ENCODE assay signal across 17 mouse cellular contexts in genomic region chr14:48607131-48607530, GRCm38 (mm10).
"Had no signal": no experiment of that assay in that cellular context is flagged by ENCODE, and none has a peak within 500 bp of the region (broad histone marks: within the 10 kb centered on the region; RNA-seq: fewer than 3 reads in every experiment).

No protein-coding gene starts in this region.

- H3K4me2 ChIP-seq: lung, embryonic 15.5 days; midbrain, embryonic 11.5 days; midbrain, embryonic 13.5 days; midbrain, embryonic 15.5 days; neural tube, embryonic 12.5 days; stomach, embryonic 15.5 days had no signal

- H3K36me3 ChIP-seq: lung, embryonic 15.5 days; midbrain, embryonic 13.5 days; midbrain, embryonic 15.5 days; neural tube, embryonic 12.5 days; stomach, embryonic 15.5 days had no signal

- H3K9ac ChIP-seq: lung, embryonic 15.5 days; midbrain, embryonic 13.5 days; midbrain, embryonic 15.5 days; neural tube, embryonic 12.5 days; stomach, embryonic 15.5 days had no signal

- H3K27me3 ChIP-seq: lung, embryonic 15.5 days; megakaryocyte, embryonic 14.5 days; midbrain, embryonic 15.5 days; neural tube, embryonic 12.5 days; stomach, embryonic 15.5 days had no signal

- H3K27ac ChIP-seq: lung, embryonic 15.5 days; macrophage; midbrain, embryonic 13.5 days; midbrain, embryonic 15.5 days; neural tube, embryonic 12.5 days; stomach, embryonic 15.5 days; stomach, postnatal 0 days had no signal

- DNase-seq: lung, adult 2 months; lung, postnatal 14 days; lung, postnatal 36 days; right cerebral cortex, postnatal 14 days; thymus, adult 2 months; thymus, postnatal 25 days; thymus, postnatal 4 days had no signal

- ATAC-seq: lung, postnatal 0 days; midbrain, embryonic 13.5 days; midbrain, embryonic 15.5 days had no signal

- H3K9me3 ChIP-seq: lung, embryonic 15.5 days; midbrain, embryonic 13.5 days; midbrain, embryonic 15.5 days; neural tube, embryonic 12.5 days; stomach, embryonic 15.5 days had no signal

- H3K4me1 ChIP-seq: lung, embryonic 15.5 days; megakaryocyte, embryonic 14.5 days; stomach, embryonic 15.5 days had no signal

- H3K4me3 ChIP-seq: lung, embryonic 15.5 days; megakaryocyte, embryonic 14.5 days; midbrain, embryonic 13.5 days; midbrain, embryonic 15.5 days; neural tube, embryonic 12.5 days; stomach, embryonic 15.5 days had no signal
